Mouse (Mus musculus): ENCODE data around the gene Lrp6.

Lrp6 gene

GRCm38 (mm10) chr6:134489637-134490036 lies 77.1 kb downstream of the Lrp6 start:
- DNase-seq: no peak

DNA sequence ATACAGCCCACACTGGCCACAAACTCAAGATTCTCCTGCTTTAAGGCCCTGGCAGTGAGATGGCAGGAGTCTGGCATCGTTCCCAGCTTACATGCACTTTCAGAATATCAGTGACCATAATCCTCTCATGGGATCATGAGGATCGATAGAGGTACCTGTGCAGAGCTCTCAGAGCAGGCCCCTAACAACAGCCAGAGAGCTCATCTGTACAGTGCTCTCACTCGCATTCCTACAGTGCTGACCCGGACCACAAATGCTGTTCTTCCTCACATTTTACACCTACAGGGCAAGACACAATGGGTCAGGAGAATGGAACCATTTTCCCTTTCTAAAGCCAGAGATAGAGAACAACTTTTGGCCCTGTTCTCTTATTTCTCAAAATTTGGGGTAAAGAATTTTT lies 77.6 kb downstream of the Lrp6 start:
- DNase-seq: no peak

GRCm38 (mm10) chr6:134486318-134486717 lies 80.4 kb downstream of the Lrp6 start:
- DNase-seq: no peak

DNA sequence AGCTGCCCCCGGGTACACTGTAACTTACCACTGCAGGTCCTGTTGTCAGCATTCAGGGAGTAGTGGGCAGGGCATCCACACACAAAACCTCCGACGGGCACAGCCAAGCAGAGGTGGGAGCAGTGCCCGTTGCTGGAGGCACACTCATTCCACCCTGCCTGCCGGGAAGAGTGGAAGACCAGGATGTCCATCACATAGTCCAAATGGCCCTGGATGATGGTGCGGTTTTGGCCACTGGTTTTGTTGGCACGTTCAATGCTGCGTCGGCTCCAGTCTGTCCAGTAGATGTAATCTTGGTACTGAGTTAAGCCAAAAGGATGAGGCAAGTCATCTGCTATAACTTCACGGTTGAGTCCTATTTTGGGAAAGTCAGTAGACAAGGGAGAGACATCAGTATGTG lies 87.3 kb downstream of the Lrp6 start:
- DNase-seq: no peak

GRCm38 (mm10) chr6:134473143-134473561 lies 93.6 kb downstream of the Lrp6 start:
- no peak for DNase-seq

DNA sequence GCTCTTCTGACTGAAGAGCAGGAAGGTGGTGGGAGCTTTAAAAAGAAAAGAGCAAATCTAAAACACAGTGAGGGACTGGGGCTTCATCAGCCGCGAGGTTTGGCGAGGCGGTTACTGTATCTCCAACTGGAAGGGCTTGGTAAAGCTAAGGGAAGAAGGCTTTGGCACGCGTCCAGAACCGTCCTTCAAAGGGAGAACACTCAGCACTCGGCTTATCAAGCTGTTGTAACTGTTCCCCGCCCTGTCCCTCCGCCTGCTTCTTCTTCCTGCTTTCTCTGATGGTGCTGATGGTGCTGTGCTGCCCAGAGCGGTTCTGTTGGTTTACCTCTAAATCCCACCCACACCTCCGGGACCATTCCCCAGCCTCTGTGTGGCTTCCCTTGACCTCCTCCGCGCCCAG lies 95.9 kb downstream of the Lrp6 start:
- peak; percentile 19 for DNase-seq

GRCm38 (mm10) chr6:134469297-134469696 lies 97.5 kb downstream of the Lrp6 start:
- no peak for DNase-seq

GRCm38 (mm10) chr6:134466671-134467229 lies 100.0 kb downstream of the Lrp6 start:
- DNase-seq: no peak

DNA sequence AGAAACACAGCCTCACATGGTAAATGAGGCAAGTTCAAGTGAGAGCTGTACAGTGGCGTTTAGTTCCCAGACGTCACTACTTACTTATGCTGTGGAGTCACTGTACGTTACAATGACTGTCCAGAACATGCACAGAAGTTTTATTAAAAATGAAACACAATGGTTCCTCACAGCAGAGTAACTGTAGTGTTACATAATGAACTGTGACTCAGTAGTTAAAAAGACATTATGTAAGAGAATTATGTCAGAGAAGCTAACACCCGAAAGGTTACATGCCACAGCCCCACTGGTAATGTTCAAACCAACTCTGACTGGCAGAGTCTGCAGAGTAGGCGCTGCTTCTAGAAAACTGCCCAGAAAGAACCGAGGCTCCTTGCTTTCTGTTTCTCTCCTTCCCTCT lies 105.6 kb downstream of the Lrp6 start:
- no peak for DNase-seq

- no peak for DNase-seq
Measured at GRCm38 (mm10) chr6:134458376-134458775, 108.4 kb downstream of the Lrp6 start.

DNA sequence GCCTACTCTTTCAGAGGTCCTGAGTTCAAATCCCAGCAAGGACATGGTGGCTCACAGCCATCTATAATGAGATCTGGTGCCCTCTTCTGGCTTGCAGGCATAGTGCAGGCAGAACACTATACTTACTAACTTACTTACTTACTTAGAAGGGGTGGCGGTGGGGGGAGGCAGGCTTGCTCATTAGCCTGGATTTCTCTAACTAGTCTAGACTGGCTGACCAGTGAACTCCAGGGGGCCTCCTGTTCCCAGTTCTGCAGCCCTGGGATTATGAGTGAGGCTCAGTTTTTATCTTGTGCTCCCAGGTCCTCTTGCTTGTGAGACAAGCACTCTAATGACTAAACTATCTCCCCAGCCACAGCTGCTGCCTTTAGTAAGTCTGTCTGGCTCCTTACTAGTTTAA lies 112.7 kb downstream of the Lrp6 start:
- peak; percentile 18 for DNase-seq

DNA sequence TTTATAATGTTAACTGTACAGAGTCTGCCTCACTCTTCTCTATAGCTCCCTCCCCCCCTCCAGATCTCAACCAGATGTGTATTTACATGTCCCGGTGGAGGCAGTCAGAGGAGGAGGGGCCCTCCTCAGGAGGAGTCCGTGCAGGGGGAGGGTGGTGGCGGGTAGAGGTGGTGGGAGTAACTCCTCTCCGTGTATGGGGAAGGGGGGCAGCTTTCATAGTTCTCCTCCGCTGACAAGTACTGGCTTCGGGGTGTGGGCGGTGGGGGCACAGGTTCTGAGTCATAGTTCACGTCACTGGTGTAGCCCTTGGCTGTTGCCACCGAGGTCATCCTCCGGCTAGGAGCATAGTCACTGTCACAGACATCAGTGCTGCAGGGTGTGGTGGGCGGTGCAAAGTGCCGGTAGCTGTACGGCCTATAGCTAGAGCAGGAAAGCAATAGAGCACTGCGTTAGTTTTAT lies 116.1 kb downstream of the Lrp6 start:
- DNase-seq: no peak

- DNase-seq: no peak
Measured at GRCm38 (mm10) chr6:134449958-134450357, 116.8 kb downstream of the Lrp6 start.

- DNase-seq: no peak
Measured at GRCm38 (mm10) chr6:134448451-134448850, 118.3 kb downstream of the Lrp6 start.

- no peak for DNase-seq
Measured at GRCm38 (mm10) chr6:134443925-134444324, 122.8 kb downstream of the Lrp6 start.

DNA sequence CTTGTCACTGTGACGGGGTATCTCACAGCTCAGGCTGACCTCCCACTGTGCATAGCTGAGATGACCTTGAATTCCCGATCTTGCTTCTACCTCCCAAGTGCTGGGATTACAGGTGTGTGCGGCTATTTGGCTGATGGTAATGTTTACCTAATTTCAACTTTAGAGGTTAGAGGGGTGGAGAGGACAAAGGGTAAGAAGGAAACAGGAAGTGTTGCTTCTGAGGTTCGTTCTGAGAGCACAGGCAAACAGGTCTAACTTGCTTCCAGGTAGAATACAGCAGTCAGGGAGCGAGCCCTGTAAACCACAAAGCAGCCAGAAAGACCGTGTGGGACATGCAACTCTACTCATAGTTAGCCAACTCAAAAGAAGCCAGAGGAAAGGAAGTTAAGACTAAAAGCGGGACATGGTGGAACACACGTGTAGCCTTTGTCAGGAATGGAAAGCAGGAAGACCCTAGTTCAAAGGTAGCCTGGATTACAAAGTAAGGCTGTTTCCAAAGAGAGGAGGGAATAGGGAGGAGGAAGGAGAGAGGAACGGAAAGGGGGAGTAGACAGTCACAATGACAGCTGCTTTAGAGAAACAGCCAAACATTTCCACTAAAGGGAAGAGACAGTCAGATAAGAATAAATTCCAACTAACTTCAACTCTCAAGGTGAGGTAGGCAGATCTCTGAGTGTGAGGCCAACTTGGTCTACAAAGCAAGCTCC lies 123.4 kb downstream of the Lrp6 start:
- no peak for DNase-seq

DNA sequence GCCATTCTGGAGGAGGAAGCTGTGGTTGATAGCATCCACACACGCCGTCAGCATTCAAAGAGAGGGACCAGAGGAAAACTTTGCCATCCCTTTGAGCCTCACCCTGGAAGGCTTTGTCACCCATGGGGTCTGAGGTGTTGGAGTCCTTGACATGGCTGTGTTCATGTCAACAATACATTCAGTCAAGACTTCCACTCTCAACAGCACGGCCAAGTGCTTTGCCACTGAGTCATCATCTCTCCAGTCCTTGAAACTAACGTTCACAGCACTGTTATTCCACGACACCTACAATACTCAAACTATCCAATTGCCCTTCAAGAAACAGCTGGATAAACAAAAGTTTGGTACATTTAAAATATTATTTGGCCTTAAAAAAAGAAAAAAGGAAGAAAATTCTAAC lies 124.5 kb downstream of the Lrp6 start:
- DNase-seq: no peak

DNA sequence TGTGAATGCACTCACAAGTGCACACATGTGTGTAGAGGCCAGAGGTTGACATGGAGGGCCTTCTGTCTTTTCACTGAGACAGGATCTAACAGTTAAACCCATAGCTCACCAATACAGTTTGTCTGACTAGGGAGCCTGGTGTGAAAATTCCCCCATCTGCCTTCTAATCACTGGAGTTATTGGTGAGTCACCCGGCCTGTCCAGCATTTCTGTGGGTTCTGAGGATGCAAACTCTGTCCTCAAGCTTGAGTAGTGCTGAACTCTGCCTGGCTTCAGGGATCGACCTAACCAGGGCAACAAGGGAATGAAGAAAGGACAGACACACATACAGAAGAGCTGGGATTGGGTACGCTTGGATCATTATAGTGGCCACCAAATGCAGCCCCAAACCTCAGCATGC lies 125.0 kb downstream of the Lrp6 start:
- no peak for DNase-seq

DNA sequence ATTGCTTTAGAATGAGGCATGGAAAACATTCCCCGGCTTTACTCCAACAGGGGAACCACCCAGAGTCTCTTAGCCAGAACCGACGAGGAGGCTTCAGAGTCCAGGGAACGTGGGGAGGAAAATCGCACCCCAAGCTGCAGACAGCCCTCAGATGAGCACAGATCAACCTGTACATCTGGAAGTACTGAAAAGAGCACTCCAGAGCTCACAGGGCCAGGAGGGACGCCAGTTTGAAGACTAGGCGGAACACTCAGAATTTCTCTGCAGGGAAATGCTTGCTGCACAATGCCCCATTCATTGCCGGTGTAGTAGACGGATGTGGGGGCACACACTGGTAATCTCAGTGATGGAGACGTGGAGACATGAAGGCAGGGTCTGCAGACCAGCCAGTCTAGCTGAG lies 126.7 kb downstream of the Lrp6 start:
- DNase-seq: peak; percentile 36

- peak; percentile 63 for DNase-seq
Measured at GRCm38 (mm10) chr6:134439401-134440021, 127.3 kb downstream of the Lrp6 start.

GRCm38 (mm10) chr6:134436955-134437354 lies 129.8 kb downstream of the Lrp6 start:
- DNase-seq: no peak

- DNase-seq: no peak
Measured at GRCm38 (mm10) chr6:134434866-134435390, 131.8 kb downstream of the Lrp6 start.

GRCm38 (mm10) chr6:134434044-134434443 lies 132.7 kb downstream of the Lrp6 start:
- no peak for DNase-seq

GRCm38 (mm10) chr6:134433281-134433680 lies 133.5 kb downstream of the Lrp6 start:
- no peak for DNase-seq
